Mouse (Mus musculus): ENCODE results near the gene Tm6sf2. TPM values are rescaled to one million over a fixed set of nuclear protein-coding genes. Genes with fewer than 3 reads are reported as not detected.
"Not testable (repeated sequence)": the region's sequence is repeated elsewhere in the genome, so short reads cannot be mapped to it uniquely, and the experiment has no call there.

The Tm6sf2 gene
- polyA plus RNA-seq (2015; fragmentation: Nextera tagmentation; extraction: Ambion mirVana): 1.1 and 1.6 TPM in 2 replicates

DNA sequence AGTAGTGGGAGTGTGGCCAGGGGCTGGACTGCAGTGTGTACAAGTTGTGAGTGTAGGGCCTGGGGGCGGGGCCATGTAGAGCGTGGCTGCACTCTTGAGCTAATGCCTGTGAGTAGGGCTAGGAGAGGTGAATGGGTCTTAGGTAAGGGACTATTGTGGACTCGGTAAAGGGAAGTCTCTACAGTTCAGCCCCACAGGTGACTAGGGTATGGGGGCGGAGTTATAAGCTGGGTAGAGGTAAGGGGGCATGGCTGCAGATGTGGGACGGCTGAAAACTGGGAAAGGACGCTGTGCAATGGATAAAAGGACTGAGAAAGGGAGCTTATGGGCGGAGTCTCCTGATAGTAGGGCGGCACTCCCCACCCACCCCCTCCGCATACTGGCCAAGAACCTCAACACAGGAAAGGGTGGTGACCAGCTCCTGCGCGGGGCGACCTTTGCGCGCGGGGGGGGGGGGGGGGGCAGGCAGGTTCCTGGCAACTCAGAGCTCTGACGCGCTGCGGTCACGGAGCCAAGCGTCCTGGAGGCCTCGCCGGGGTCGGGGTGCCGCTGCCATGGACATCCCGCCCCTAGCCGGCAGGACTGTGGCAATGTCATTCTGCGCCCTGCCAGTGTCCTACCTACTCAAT, at the start of gene Tm6sf2:
Gene Tm6sf2, plus strand, starts transcription at position 484 of the 629 bp plus-strand sequence.
- peak within 1 kb of the TSS; percentile 72 for H3K9ac ChIP-seq
- peak within 1 kb of the TSS; percentile 46 for H3K4me3 ChIP-seq
- peak within 1 kb of the TSS; percentile 1; the same call in 1 of the 2 replicates for H3K27ac ChIP-seq (replicated peaks)
- ATAC-seq (ENCODE audit: extremely low read depth, insufficient number of reproducible peaks, low FRiP score, low TSS enrichment): no peak
- H3K9me3 ChIP-seq: no peaks in the 10 kb centered on the region
- H3K27me3 ChIP-seq (replicated peaks): no peaks in the 10 kb centered on the region
- H3K36me3 ChIP-seq: peaks cover 45% of the 10 kb centered on the region
- peak within 1 kb of the TSS; percentile 78 for H3K4me2 ChIP-seq
- peaks cover 25% of the 10 kb centered on the region for H3K4me1 ChIP-seq
- 7% methylated on average over 25 of the region's 27 CpGs for WGBS

DNA sequence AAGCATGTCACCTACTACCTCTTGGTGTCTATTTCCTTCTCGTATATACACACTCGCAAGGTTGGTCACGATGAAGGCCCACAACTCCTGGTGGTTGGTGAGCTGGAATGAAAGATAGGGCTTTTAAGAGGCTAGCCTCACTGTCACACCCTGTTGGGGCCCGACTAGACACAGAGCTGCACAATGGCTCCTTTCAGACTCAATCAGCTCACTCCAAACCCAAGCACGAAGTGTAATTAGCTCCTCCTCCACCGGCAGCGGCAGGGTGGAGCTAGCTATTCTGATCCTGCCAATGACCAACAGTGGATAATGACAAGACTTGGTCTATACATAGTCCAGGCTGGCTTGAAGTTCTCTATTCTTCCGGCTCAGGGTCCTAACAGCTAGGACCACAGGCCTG, 49.1 kb upstream of the Tm6sf2 start:
- ATAC-seq (ENCODE audit: extremely low read depth, insufficient number of reproducible peaks, low FRiP score, low TSS enrichment): no peak
- Histone ChIP-seq H3K9me3 (no peaks in the 10 kb centered on the region), H3K27ac (replicated peaks) (no peak overlapping the region), H3K9ac (no peak overlapping the region), H3K4me3 (no peak overlapping the region), H3K27me3 (replicated peaks) (no peaks in the 10 kb centered on the region), H3K36me3 (peaks cover 100% of the 10 kb centered on the region), H3K4me2 (no peak overlapping the region), H3K4me1 (no peaks in the 10 kb centered on the region)
- WGBS: 77% methylated on average over 8 of the region's 8 CpGs

DNA sequence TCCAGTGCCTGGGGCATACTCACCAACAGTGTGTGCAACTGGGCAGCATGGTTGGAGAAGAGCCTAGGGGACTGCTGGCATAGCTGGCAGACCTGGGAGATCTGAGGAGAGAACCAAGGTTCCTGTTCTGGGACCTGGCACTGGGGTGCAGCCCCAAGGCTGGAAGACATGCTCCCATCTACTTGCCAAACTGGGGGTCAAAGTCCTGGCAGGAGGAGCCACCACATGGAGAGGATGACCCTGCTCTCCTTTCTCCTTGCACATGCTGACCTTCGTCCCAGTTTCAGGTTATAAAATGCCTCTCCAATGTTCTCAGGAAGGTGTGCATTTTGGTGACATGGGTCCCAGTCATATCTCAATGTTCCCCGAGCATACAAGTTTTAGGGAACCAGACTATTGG, 46.6 kb upstream of the Tm6sf2 start:
- H3K4me2 ChIP-seq: no peak overlapping the region
- H3K36me3 ChIP-seq: peaks cover 100% of the 10 kb centered on the region
- H3K27ac ChIP-seq (replicated peaks): no peak overlapping the region
- H3K9ac ChIP-seq: no peak overlapping the region
- no peak for ATAC-seq (ENCODE audit: extremely low read depth, insufficient number of reproducible peaks, low FRiP score, low TSS enrichment)
- H3K4me3 ChIP-seq: no peak overlapping the region
- peaks cover 14% of the 10 kb centered on the region for H3K4me1 ChIP-seq
- H3K27me3 ChIP-seq (replicated peaks): no peaks in the 10 kb centered on the region
- H3K9me3 ChIP-seq: no peaks in the 10 kb centered on the region
- 93% methylated on average over 2 of the region's 2 CpGs for WGBS

DNA sequence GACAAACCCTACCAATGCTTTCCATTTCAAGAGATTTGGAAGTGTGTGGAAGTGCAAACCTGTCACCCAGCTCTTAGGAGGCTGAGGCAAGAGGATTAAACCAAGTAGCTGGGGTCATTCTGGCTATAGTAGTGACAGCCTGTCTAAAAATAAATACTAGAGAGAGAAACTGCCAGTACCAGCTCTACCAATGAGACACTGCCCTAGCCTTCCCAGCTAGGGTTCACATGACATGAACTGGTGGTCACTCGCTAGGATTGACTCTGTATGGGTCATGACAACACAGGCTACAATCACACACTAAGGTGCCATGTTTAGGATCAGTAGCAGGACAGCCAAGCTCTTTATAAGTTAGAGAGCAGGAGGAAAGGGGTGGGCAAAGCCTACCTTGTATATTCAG, 42.5 kb upstream of the Tm6sf2 start:
- Histone ChIP-seq H3K4me2 (no peak overlapping the region), H3K4me1 (peaks cover 16% of the 10 kb centered on the region), H3K27me3 (replicated peaks) (no peaks in the 10 kb centered on the region), H3K9me3 (no peaks in the 10 kb centered on the region), H3K36me3 (peaks cover 81% of the 10 kb centered on the region), H3K9ac (no peak overlapping the region; the same call in 1 of the 2 replicates), H3K4me3 (no peak overlapping the region), H3K27ac (replicated peaks) (peak overlapping the region; percentile 48)
- ATAC-seq (ENCODE audit: extremely low read depth, insufficient number of reproducible peaks, low FRiP score, low TSS enrichment): no peak
- 64% methylated on average over 1 of the region's 1 CpGs for WGBS

DNA sequence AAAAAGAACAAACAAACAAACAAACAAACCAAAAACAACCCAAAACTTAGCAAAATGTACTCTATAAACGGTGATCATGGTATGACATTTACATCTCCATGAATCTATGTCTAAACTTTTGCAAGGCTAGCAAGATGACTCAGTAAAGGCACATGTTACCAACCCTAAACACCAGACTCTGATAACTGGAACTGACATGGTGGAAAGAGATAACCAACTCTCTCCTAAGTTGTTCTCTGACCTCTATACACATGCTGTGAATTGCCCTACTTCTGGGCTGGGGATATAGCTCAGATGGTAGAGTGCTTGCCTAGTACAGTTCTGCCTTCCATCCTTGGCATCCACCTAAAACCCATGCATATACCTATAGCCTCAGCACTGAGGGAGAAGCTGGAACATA, 34.7 kb upstream of the Tm6sf2 start:
- WGBS: 78% methylated on average over 1 of the region's 1 CpGs

DNA sequence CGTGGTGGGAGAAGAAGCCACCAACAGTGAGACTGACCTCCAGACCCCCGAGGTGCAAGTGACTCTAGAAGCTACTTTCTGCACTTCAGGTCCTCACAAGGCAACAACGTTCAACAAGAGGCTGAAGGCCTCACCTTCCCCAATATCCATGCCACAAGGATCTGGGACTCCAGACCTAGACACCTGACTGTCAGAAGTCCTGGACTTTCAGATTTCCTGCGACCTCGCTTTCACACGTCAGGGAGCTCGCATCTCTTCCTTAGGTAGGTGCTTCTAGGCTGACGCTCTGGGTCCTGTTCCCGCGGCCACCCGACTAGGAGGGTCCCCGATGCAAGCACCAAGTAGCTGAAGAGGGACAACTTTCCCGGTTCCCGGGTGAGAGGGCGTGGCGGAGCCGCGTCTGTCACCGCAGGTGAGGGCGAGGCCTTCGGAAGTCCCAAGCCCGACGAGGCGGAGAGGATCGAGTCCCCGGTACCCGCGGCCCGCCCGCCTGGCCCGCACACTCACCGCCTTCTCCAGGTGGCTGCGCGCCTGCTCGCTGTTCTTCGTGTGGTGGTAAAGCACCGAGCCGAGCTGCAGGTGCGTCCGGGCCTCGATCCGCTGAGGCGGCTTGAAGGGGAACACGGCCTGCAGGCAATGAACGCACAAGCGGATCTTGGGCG, 30.7 kb upstream of the Tm6sf2 start:
- H3K27me3 ChIP-seq (replicated peaks): no peaks in the 10 kb centered on the region
- H3K27ac ChIP-seq (replicated peaks): peak overlapping the region; percentile 77
- H3K9ac ChIP-seq: peak overlapping the region; percentile 98
- H3K4me3 ChIP-seq: peak overlapping the region; percentile 100
- 1% methylated on average over 47 of the region's 47 CpGs for WGBS
- H3K4me2 ChIP-seq: peak overlapping the region; percentile 96
- peak; percentile 22 for ATAC-seq (ENCODE audit: extremely low read depth, insufficient number of reproducible peaks, low FRiP score, low TSS enrichment)
- 0 out of 2 replicates have a peak, but pooled peaks cover 6% of the 10 kb centered on the region for H3K36me3 ChIP-seq
- H3K4me1 ChIP-seq: peaks cover 48% of the 10 kb centered on the region
- no peaks in the 10 kb centered on the region for H3K9me3 ChIP-seq

More for the DNA sequence above, 34.7 kb upstream of the Tm6sf2 start:
- H3K4me2 ChIP-seq: no peak overlapping the region
- H3K27ac ChIP-seq (replicated peaks): no peak overlapping the region
- H3K36me3 ChIP-seq: peaks cover 18% of the 10 kb centered on the region
- no peak for ATAC-seq (ENCODE audit: extremely low read depth, insufficient number of reproducible peaks, low FRiP score, low TSS enrichment)
- no peak overlapping the region for H3K4me3 ChIP-seq
- no peaks in the 10 kb centered on the region for H3K27me3 ChIP-seq (replicated peaks)
- peaks cover 33% of the 10 kb centered on the region for H3K4me1 ChIP-seq
- H3K9ac ChIP-seq: no peak overlapping the region
- H3K9me3 ChIP-seq: no peaks in the 10 kb centered on the region

DNA sequence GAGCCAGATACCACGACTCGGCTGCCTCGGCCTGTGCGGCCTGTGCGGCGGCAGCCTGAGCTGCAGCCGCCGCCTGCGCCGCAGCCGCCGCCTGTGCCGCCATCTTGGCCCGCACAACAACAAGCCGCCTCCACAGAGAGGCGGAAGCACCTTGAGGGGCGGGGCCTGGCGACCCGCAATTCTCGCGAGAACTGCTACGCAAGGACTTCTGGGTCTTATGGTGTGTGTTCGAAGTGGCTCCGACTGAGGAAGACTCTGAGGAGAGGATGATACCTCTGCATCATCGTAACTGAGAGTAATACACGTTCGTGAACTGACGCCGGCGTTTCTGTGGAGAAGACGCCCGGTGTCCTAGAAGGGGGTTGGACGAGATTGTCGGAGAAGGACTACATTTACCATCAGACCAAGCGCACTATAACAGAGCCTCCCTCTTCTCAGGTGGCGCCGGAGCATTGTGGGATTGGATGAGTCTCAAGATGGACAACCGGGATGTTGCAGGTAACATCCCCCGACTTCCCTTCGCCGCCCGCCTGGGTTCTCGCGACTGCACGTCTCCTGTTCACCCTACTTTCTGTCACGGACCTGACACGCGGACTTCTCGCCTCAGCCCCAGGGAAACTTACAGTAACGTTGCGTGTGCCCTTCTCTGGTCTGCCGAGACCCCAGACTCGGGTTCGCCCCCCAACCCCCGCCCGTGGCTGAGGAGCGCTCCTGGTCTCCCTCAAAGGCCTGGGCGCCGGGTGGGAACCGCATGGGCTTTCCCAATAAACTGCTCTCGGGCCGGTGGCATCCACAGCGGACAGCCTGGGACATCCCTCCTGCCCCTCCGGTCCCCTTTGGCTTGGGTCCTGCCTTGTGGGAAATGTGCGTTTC, 29.9 kb upstream of the Tm6sf2 start, which contains the start of the genes Mau2 and Sugp1:
Gene Mau2, minus strand, starts transcription at position 152 of the 873 bp plus-strand sequence.
Gene Sugp1, plus strand, starts transcription at position 231 of the 873 bp plus-strand sequence.
- Histone ChIP-seq H3K36me3 (0 out of 2 replicates have a peak, but pooled peaks cover 4% of the 10 kb centered on the region), H3K4me2 (peak within 1 kb of the TSS; percentile 98), H3K9me3 (no peaks in the 10 kb centered on the region), H3K4me3 (peak within 1 kb of the TSS; percentile 100), H3K4me1 (peaks cover 42% of the 10 kb centered on the region), H3K9ac (peak within 1 kb of the TSS; percentile 98), H3K27ac (replicated peaks) (peak within 1 kb of the TSS; percentile 77), H3K27me3 (replicated peaks) (no peaks in the 10 kb centered on the region)
- ATAC-seq (ENCODE audit: extremely low read depth, insufficient number of reproducible peaks, low FRiP score, low TSS enrichment): peak; percentile 83
- WGBS: under 1% methylated on average over 65 of the region's 65 CpGs

DNA sequence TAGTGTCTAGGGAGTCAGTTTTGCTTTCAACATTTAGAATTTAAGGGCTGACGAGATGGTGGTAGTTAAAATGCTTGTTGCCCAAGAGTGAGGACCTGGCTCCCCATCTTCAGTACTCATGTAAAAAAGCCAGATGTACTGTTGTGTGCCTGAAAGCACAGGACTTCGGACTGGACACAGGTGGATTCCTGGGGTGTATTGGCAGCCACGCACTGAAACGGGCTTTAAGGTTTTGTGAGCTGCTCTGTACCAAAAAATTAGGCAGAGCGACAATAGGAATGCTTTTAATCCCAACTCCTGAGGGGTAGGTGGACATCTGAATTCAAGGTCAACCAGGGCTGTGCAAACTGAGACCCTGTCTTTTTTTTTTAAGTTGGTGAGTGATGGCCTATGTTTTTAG, 28.7 kb upstream of the Tm6sf2 start:
- peak overlapping the region; percentile 100 for H3K4me3 ChIP-seq
- peaks cover 12% of the 10 kb centered on the region for H3K36me3 ChIP-seq
- no peak overlapping the region for H3K27ac ChIP-seq (replicated peaks)
- peak overlapping the region; percentile 98 for H3K9ac ChIP-seq
- peak overlapping the region; percentile 98 for H3K4me2 ChIP-seq
- no peaks in the 10 kb centered on the region for H3K27me3 ChIP-seq (replicated peaks)
- peaks cover 42% of the 10 kb centered on the region for H3K4me1 ChIP-seq
- H3K9me3 ChIP-seq: no peaks in the 10 kb centered on the region
- no peak for ATAC-seq (ENCODE audit: extremely low read depth, insufficient number of reproducible peaks, low FRiP score, low TSS enrichment)
- 84% methylated on average over 5 of the region's 5 CpGs for WGBS

DNA sequence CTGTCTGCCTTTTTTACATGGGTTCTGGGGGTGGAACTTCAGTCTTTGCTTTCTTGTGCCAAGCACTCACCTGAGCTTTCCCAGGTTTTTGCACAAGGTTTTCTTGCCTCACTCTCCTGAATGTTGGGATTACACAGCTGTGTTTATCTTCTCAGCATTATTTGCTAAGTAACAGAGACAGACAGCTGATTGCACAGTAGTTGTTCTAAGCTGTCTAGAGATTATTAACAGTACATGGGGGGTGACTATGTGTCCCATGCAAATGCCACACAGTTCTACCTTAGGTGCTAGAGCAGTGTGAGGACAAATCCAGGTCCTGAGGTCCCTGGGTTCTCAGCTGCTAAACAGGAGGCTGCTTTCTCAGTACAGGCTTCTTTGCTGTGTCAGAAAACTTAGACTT, 23.1 kb upstream of the Tm6sf2 start:
- Histone ChIP-seq H3K9me3 (no peaks in the 10 kb centered on the region), H3K4me1 (peaks cover 5% of the 10 kb centered on the region; the same call in 1 of the 2 replicates), H3K4me2 (no peak overlapping the region), H3K27me3 (replicated peaks) (no peaks in the 10 kb centered on the region), H3K9ac (no peak overlapping the region), H3K36me3 (peaks cover 62% of the 10 kb centered on the region), H3K27ac (replicated peaks) (no peak overlapping the region), H3K4me3 (no peak overlapping the region)
- no peak for ATAC-seq (ENCODE audit: extremely low read depth, insufficient number of reproducible peaks, low FRiP score, low TSS enrichment)

DNA sequence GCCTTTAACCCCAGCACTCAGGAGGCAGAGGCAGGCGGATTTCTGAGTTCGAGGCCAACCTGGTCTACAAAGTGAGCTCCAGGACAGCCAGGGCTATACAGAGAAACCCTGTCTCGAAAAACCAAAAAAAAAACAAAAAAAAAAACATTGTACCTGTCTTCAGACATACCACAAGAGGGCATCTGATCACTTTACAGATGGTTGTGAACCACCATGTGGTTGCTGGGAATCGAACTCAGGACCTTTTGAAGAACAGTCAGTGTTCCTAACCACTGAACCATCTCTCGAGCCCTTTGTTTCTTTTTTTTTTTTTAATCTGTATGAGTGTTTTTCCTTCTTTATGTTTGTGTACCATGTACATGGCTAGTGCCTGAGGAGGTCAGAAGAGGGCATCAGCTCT, 22.3 kb upstream of the Tm6sf2 start:
- not testable (repeated sequence) for H3K4me2 ChIP-seq; H3K9ac ChIP-seq; H3K27ac ChIP-seq (replicated peaks); H3K9me3 ChIP-seq; H3K4me1 ChIP-seq; H3K27me3 ChIP-seq (replicated peaks); H3K4me3 ChIP-seq; ATAC-seq (ENCODE audit: extremely low read depth, insufficient number of reproducible peaks, low FRiP score, low TSS enrichment)
- H3K36me3 ChIP-seq: peaks cover 70% of the 10 kb centered on the region
- WGBS: 89% methylated on average over 5 of the region's 5 CpGs

DNA sequence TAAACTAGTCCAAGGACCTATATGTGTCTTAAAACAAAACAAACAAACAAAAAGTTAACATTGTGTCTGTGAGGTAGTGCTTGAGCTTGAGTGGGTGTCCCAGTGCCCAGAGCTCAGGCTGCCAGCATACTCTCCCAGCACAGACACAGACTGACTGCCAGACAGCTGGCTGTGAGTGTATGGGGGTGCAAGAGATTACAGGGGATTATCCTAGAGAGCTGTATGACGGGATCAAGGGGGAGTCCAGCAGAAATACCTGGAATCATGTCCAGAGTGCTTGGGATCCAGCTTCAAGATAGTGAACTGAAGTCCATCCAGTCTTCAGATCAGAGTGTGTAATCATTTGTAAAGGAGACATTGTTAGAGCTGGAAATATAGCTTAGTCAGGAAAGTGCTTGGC, 15.0 kb upstream of the Tm6sf2 start:
- Histone ChIP-seq H3K4me2 (no peak overlapping the region), H3K9ac (no peak overlapping the region), H3K4me3 (no peak overlapping the region), H3K36me3 (peaks cover 95% of the 10 kb centered on the region), H3K9me3 (no peaks in the 10 kb centered on the region), H3K4me1 (no peaks in the 10 kb centered on the region), H3K27me3 (replicated peaks) (no peaks in the 10 kb centered on the region), H3K27ac (replicated peaks) (no peak overlapping the region)
- ATAC-seq (ENCODE audit: extremely low read depth, insufficient number of reproducible peaks, low FRiP score, low TSS enrichment): no peak
- 56% methylated on average over 1 of the region's 1 CpGs for WGBS

Measured in heart, embryonic 13.5 days (tissue).